Mouse (Mus musculus): ENCODE results near the gene Nkg7. TPM values are rescaled to one million over a fixed set of nuclear protein-coding genes. Genes with fewer than 3 reads are reported as not detected.
"Not testable (repeated sequence)": the region's sequence is repeated elsewhere in the genome, so short reads cannot be mapped to it uniquely, and the experiment has no call there.

Nkg7 gene
- total RNA-seq (2022): under 1 TPM in 1 of 4 experiments, not detected in 3; 0.45 TPM

DNA sequence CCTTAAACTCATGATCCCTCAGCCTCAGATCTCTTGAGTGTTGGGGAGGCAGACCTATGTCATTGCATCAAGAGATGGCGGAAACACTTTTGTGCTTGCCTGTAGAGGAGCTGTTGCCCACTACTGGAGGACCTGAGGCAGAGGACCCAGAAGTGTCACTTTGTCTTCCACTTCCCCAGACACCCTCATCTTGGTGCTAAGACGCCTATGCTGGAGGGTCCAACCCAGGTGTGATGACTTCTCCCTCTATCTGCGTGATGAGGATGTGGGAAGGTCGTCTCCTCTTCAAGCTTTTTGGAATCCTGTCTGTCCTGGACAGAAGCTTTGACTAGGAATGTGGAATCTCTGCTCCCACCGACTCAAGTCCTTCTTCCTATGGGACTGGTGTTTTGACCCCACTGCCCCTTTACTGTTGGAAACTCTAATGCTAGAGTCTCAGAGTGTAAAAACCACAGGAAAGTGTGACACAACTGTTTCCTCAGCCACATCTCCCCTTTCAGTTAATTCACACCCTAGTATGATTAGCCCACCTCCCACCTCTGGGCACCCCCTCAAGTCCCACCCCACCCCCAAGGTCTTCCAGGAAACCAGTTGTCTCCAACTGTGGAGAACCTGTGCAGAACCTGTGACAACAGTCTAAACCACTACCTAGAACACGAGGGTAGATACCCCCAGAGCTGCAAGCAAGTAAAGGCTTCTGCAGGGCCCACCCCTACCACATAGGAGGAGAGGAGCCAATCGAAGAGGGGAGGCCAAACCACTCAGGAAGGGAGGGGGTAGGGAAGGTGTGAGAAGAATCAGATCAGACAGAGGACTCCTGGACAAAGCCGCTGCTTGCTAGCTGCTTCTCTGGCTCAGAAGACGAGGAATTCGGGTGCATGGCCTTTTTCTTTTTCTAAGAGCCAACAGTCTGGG, at the start of gene Nkg7:
Gene Nkg7, plus strand, starts transcription at position 733 of the 915 bp plus-strand sequence.
- no peak for DNase-seq (ENCODE audit: low spot score in 2 of 2)

DNA sequence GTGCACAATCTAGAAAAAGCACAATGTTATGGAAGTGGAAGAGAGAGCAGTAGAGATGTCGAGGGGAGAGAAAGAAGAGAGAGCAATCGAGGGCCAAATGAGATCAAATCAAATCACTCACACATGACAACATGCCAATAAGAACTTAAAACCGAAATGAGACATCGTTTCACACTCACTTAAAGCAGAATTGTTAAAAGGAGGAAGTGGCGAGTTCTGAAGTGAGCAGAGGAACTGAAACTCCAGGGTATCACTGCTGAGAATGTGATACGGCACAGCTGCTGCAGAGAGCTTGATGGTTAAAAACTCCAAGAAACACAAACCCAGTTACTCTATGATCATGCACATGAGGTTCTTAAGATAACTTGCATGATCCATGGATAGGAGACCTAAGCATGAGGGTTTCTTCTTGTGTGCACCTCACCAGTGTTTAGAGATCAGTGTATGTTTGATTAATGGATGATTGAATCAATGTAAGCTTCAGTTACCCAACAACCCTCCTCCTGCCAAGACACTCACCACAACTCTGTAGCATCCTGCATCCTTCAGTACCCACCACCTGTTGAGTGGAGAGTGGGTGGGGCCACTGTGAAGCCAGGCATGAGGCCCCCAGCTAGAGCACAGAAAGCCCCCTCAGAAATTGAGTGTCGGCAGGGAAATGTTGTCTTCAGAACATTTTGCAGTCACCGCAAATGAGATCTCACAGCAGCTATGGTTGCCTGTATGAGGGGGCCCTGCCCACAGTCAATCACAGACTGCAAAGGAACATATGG, 44.3 kb upstream of the Nkg7 start:
- no peak for DNase-seq (ENCODE audit: low spot score in 2 of 2)

DNA sequence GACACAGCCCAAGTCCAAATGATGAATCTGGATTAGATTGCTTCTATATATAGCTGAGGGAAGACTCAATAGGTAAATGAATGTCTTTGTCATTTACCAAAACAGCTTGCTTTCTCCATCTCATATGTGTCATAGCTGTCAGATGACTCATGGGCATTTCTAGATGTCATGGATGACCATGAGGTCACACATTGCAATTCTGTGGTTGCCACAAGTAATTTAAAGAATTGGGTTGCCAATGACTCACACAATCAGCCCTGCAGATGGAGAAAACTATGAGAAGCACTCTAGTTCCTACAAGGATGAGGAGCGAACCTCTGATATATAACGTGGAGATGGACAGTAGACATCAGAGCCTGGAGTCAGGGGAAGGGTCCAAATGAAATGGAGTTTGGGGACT, 37.4 kb upstream of the Nkg7 start:
- no peak for DNase-seq (ENCODE audit: low spot score in 2 of 2)

DNA sequence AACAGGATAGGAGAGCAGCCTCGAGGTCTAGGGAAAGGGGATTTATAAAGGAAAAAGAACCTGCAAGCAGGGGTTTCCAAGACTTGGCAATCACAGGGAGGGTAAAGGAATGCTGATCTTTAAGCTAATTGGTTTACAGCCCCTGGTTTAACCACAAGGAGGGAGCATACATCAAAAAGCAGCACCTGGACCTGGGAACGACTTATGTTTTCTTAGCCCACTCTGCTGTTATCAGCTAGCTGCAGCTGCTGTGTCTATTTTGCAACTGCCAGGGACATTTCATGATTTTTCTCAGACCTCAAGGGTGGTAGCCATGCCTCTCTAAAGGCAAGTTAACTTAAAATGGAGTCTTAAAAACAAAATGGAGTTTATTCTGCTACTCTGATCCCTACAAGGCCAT, 34.2 kb upstream of the Nkg7 start:
- DNase-seq (ENCODE audit: low spot score in 2 of 2): no peak

DNA sequence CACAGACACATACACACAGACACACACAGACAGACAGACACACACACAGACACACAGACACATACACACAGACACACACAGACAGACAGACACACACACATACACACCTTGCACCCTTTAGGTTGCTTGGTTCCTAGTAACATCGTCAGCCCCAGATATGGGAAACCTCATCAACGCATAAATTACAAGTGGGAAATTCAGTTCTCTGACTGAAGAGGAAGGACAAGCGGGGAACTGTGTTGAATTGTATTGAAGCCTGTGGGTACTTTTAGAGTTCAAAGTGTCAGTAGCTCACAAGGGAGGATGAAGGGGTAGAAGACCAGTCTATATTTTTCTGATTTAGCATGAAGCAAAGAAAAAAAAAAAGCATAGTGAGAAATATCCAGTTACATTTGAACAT, 29.3 kb upstream of the Nkg7 start:
- DNase-seq (ENCODE audit: low spot score in 2 of 2): no peak

DNA sequence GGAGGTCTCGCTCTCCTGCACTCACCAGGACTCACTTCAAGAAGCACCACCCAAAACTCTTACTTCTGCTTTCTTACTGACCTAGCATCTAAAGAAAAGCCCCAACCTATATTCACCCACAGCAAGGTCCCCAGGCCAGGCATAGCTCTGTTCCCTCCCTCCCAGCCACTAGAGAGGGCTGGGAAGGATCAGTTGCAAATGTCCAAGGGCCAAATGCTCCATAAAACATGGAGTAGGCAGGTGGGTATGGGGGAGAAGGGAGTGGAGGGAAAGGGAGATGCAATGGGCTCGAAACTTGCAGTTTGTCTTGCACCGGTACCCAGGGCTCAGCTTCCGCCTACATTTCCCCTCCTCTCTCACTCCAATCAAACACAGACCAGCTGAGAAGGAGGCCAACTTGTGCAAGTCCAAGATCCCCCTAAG, 28.7 kb upstream of the Nkg7 start, which contains the start of gene Siglecg:
Gene Siglecg, plus strand, starts transcription at position 74 of the 423 bp plus-strand sequence.
- DNase-seq (ENCODE audit: low spot score in 2 of 2): no peak

DNA sequence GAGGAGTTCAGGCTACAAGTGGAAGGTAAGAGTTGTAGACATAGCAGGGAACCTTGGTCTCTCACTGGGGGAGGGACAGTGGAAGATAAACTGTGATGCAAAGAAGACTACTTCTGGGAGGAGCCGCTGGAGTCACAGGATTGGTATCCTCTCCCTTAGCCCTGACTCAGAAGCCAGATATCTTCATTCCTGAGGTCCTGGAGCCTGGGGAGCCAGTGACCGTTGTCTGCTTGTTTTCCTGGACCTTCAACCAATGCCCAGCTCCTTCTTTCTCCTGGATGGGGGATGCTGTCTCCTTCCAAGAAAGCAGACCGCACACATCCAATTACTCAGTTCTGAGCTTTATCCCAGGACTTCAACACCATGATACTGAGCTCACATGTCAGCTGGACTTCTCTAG, 27.8 kb upstream of the Nkg7 start:
- DNase-seq (ENCODE audit: low spot score in 2 of 2): no peak

DNA sequence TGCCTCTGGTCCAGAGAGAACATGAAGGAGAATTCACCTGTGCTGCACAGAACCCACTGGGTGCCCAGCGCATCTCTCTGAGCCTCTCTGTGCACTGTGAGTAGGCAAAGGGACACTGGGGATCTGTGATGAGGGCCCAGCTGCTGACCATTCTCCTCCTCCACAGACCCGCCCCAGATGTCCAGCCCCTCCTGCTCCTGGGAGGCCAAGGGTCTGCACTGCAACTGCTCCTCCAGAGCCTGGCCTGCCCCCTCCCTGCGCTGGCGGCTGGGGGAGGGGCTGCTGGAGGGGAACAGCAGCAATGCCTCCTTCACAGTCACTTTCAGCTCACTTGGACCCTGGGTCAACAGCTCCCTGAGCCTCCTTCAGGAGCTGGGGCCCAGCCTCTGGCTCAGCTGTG, 25.1 kb upstream of the Nkg7 start:
- not testable (repeated sequence) for DNase-seq (ENCODE audit: low spot score in 2 of 2)

DNA sequence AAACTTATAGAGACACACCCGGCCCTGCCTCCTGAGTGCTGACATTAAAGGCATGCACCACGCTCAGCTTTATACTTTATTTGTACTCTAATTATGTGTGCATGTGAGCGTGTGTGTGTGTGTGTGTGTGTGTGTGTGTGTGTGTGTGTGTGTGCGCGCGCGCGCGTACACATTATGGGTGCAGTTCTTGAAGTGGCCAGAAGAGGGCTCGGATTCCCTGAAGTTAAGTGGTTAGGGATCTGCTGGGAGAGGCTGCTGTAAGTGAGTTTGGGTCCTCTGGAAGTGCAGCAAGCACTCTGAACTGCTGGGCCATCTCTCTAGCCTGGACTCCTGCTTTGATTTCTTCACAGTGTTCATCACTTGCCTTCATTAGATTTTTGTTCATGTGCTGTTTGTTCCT, 19.6 kb upstream of the Nkg7 start:
- no peak for DNase-seq (ENCODE audit: low spot score in 2 of 2)

DNA sequence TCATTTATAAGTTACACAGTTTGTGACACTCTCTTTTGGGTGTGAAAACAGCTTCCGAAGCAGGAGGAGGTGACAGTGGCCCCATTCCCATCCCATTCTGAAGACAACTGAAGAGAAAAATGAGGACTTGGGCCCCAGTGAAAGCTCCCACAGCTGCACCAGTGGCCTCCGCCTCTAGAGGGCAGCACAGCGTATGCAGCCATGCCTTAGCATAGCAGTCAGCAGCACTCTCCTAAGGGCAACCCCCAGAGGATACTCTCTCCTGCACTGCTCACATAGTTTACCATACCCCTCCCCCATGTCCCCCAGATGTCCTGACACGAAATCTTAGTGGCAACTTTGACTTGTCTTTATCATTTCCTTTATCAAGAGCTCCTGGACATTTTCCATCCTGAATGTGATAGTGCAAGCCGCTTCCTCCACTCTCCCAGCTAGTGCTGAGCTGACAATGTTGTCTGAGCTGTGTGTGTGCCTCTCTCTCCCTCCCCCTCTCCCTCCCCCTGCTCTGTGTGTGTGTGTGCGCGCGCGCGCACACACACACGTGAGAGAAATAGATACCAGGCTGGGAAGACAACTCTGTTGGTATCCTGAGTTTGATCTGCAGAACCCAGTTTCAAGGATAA, 13.8 kb upstream of the Nkg7 start:
- DNase-seq (ENCODE audit: low spot score in 2 of 2): peak; percentile 58 to 89

DNA sequence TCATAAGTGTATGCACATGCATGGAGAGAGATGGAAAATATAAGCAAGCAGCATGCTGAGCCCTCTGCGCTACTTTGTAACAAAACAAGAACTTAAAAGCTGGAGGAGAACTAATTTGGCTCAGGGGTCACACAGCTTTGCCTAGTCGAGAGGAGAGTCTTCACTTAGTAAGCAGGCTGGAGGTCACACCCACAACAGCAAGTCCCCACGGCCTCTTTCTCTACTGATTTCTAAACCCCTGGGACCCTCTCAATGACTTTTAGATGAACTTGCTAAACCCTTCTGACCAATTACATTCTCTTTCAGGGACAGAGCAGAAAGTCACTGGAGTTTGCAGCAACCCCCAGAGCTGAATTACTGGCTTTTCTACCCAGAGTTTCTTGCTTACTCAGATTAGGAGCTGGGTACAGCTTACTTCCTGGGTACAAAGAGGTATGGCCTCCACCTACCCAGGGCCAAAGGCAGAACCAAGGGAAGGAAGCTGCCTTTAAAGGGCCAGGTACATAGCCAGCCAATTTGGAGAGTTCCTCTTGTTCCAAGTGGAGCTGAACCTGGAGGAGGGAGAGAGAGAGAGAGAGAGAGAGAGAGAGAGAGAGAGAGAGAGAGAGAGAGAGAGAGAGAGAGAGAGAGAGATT, 12.8 kb upstream of the Nkg7 start:
- DNase-seq (ENCODE audit: low spot score in 2 of 2): no peak

DNA sequence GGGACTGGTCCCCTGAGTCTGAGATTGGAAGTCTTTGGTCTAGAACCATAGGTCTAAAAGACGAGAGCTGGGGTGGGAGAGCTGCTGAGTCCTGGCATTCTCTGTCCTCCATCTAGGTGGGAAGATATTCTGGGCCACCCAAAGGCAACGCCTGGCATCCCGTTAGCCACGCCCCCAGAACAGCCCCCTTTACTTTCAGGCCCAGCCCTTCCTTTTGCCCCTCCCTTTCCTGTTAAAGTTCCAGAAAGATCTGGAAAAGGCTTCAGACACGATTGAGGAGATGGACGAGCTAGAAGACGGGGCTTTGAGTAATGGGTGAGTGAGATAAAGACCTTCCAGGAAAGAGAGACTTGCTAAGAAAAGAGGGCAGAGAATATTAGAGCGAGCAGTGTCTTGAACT, 9.5 kb upstream of the Nkg7 start, which contains the start of gene Lim2:
Gene Lim2, plus strand, starts transcription at position 265 of the 400 bp plus-strand sequence.
- no peak for DNase-seq (ENCODE audit: low spot score in 2 of 2)

DNA sequence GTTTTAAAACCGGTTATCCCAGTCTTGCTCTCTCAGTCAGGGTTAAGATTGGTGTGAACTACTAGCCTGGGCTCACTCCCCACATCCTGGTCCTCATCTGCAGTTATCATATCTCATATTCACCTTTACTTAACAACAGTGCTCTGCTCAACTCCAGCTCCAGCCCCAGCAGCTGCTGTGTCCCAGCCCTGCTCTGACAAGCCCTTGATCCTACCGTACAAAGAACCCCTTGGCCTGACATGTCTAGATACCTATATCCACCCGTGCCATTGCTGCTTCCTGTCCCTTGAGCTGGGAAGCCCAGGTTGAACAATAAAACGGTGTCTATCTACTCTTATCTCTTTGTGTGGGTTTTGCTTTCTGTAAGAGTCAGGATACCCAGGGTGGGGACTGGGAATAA, 7.4 kb upstream of the Nkg7 start:
- DNase-seq (ENCODE audit: low spot score in 2 of 2): no peak

DNA sequence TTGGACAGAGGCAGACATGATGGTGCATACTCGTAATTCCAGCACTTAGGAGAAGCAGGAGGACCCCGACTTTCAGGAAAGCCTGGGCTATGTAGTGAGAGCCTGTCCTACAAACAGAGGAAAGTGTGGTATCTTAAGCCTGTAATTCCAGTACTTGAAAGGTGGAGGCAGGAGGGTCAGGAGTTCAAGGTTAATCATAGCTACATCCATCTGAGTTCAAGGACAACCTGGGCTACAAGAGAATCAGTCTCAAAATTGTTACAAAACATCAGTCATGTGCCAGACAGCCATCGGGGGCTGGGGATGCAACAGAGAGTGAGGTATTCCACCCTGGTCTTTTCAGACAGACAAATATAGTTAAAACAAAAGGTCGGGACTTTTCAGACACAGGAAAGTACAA, 4.0 kb upstream of the Nkg7 start:
- no peak for DNase-seq (ENCODE audit: low spot score in 2 of 2)

DNA sequence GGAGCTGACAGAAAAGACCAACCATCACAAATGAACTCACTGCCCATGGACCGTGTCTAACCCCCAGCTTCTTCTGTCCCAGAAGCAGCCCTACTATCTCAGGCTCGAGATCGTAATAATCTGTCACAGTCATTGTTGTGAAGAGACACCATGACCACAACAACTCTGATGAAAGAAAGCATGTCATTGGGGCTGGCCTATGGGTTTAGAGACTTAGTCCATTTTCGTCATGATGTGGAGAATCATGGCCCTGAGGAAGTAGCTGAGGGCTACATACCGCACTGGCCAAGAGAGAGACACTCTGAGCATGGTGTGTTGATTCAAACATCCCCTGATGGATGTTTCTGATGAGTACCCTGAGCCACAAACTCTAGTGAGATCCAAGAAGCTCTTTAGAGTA, 2.2 kb upstream of the Nkg7 start:
- no peak for DNase-seq (ENCODE audit: low spot score in 2 of 2)

DNA sequence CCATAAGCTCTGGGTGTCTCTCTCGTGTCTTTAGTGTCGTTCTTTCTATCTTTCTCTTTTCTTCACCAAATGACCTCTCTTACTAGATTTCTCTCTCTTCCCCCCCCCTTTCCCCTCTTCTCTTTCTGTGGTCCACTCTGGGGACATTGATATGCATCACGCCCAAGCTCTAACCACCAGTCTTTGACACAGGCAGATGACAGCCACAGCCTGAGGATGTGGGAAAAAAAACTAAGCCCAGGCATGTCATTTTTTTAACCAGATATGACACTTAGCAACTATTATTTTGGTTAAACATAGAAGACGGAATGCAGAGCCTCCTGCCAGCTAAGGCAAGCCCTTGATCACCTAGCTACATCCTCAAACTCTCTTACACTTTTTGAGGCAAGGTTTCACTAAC, 1.7 kb downstream of the Nkg7 start:
- DNase-seq (ENCODE audit: low spot score in 2 of 2): no peak

DNA sequence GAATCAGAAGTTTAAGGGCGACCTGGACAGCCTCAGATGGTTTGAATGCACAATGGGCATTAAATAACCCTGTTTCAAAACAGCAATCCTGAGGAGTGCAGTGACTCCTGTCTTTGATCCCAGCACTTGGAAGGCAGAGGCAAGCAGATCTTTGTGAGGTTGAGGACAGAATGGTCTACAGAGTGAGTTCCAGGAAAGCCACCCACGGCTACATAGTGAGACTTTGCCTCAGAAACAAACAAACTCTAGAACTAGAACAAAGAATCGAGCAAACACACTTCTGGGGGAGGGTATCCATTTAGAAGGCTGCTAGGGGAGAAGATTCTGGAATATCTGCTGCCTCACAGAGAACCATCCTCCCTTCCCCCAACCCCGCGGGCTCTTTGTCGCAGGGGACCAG, 3.6 kb downstream of the Nkg7 start, which contains the start of gene Cldnd2:
Gene Cldnd2, plus strand, starts transcription at position 301 of the 400 bp plus-strand sequence.
- no peak for DNase-seq (ENCODE audit: low spot score in 2 of 2)

DNA sequence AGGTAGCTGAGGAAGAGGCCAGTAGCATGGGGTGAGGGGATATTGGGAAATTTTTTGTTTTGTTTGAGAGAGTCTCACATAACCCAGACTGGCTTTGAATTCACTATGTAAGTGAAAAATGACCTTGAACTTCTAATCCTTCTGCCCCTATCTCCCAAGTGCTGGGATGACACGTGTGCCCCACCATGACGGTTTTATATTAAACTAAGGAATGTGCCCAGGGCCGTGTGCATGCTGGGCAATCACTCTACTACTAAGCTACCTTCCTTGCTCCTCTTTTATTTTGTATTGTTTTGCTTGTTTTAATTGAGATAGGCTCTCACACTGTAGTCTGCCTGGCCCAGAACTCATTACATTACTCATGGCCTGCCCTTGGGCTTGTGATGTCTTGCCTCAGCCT, 4.2 kb downstream of the Nkg7 start:
- DNase-seq (ENCODE audit: low spot score in 2 of 2): no peak

DNA sequence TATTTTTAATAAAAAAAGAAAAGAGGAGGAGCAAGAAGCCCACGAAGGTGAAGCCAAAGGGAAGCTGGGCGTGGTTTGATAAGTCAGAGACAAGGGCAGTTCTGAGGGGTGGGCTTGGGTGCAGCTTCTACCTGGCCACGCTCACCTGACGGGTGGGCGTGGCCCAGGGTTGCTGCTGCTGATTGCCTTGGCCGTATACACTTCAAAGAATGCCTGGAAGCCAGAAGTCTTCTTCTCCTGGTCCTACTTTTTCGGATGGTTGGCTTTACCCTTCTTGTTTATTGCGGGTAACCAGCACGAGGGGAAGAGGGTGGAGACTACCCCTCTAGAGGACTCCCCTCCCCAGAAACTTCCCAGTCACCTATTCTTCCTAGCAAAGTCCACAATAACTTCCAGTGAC, 5.8 kb downstream of the Nkg7 start:
- no peak for DNase-seq (ENCODE audit: low spot score in 2 of 2)

DNA sequence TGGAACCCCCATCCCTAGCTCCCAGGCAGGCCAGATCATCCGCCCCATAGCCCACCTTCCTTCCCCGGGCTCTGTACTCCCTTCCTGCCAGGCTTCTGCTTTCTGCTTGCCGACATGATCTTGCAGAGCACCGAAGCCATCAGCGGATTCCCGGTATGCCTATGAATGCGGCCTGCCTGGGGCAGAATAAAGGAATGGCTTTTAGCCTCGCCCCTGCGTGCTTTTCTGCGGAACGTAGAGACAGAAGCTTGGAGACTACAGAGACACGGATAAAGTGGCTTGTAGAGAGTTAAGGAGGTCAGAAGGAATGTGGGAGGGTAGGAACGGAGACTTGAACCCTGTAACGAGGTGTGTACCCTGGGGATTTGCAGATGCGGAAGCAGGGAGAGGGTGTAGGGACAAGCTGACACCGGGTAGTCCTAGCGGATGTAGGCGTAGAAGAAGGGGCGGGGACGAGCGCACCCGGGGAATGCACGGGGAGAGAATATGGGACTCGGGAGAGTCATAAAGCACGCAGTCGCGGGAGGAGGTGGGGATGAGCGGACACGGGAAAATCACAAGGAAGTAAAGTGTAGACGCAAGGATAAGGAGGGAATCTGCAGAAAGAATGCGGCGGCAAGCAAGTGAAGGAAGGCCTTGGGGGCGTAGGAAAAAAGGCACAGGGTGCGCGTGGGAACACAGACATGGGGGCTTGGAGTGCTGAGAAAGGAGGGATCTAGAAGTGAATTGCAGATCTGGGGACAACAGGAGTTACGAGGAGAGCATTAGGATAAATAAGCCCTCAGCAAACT, 6.4 kb downstream of the Nkg7 start:
- peak; percentile 64 to 72 for DNase-seq (ENCODE audit: low spot score in 2 of 2)

DNA sequence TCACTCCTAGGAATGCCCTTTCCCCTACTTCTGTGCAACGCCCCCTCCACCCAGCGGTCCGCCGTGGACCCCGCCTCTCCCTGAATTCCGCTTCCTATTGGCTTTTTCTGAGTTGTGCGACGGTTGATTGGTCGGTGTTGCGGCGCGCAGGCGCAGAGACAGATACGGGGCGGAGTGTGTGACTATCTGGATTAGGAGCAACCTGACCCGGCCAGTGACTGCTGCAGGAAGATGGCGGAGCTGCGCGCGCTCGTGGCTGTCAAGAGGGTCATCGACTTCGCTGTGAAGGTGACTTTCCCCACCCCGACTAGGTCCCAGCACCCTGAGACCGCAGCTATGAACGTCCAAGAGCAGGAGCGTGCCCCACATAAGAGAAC, 7.0 kb downstream of the Nkg7 start, which contains the start of the genes Etfb and Gm45233:
Gene Etfb, plus strand, starts transcription at position 167 of the 377 bp plus-strand sequence.
Gene Gm45233, plus strand, starts transcription at position 212 of the 377 bp plus-strand sequence.
- DNase-seq (ENCODE audit: low spot score in 2 of 2): peak; percentile 94 to 95
